Mouse (Mus musculus): ENCODE results near the gene Fkbp1a.

DNA sequence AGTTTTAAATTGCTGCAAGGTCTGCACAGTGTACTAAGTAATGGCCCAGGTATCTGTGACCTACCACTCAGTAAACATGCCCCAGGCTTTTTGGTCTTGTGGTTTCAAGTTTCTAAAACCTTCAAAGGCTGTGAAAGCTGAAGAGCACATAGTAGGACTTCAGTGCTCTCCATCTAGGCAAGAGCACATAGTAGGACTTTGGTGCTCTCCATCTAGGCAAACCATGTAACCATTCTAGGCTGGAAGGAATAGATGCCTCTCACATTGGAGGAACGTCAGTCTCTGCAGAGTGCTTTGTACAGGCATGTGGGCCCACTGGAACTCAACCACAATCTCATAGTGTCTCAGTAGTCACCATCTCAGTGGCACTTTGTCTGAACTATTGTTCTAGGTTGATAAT lies 21.7 kb downstream of the Fkbp1a start:
- TF ChIP-seq FLI1 (IDR thresholded peaks at IDR 0.05; ENCODE audit: low read length) (no peak), GATA1 (IDR thresholded peaks at IDR 0.05; ENCODE audit: borderline replicate concordance, low read length) (no peak)
